Mouse (Mus musculus): ENCODE measurements around the gene Ets1. TPM values are rescaled to one million over a fixed set of nuclear protein-coding genes. Genes with fewer than 3 reads are reported as not detected.

The Ets1 gene
- total and polyA plus RNA-seq, 2 experiments from 2014 or later = 34.3 to 72.7 TPM

GRCm38 (mm10) chr9:32743157-32743556, 107.1 kb downstream of the Ets1 start:
- Histone ChIP-seq H3K36me3 (replicated peaks; ENCODE audit: control insufficient read depth, insufficient read depth, low read length) (peaks cover 37% of the 10 kb centered on the region), H3K9me3 (replicated peaks; ENCODE audit: control insufficient read depth, low read length) (no peaks in the 10 kb centered on the region), H3K27me3 (ENCODE audit: control insufficient read depth, insufficient read depth, low read length) (no peaks in the 10 kb centered on the region), H3K4me3 (ENCODE audit: low read depth, low read length) (no peak overlapping the region), H3K9ac (replicated peaks; ENCODE audit: low read depth, low read length) (no peak overlapping the region), H3K27ac (ENCODE audit: low read depth) (peak overlapping the region; percentile 30; the same call in 1 of the 2 replicates), H3K4me1 (ENCODE audit: control insufficient read depth, insufficient read depth) (0 out of 2 replicates have a peak, but pooled peaks cover 7% of the 10 kb centered on the region), H3K4me2 (ENCODE audit: low read depth, low read length) (no peak overlapping the region)
- 50% methylated on average over 8 of the region's 8 CpGs for WGBS
- no peak for TF ChIP-seq CTCF (IDR thresholded peaks at IDR 0.05; ENCODE audit: low read depth)
- no peak for TF ChIP-seq EP300 (IDR thresholded peaks at IDR 0.05; ENCODE audit: low read depth)
- peak; percentile 2 for DNase-seq (ENCODE audit: low spot score)
- no peak for ATAC-seq (ENCODE audit: insufficient read depth, low read depth)

DNA sequence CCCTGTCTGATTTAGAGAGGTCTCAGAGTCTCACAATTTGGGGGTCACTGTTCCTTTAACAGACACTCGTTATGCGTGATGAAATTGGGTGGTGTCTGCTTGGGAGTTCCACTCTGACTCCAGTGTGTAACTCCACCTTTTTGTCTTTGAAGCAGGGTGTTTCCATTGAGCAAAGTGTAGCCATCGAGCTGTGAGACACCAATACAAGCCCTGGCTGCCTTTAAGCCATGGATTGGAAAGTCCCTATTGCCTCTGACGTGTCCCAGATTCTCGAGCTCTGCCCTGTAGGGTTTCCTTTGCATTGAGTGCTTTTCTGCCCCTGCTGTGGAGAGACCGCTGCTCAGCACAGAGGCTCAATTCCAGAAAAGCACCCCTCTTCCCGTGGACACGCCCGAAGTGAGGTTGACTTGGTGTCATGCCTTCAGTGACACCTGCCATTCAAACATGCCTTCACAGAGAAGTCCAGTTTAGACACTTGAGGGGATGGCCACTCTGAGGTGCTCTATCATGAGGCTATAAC, 107.7 kb downstream of the Ets1 start:
- Histone ChIP-seq H3K4me1 (ENCODE audit: control insufficient read depth, insufficient read depth) (0 out of 2 replicates have a peak, but pooled peaks cover 7% of the 10 kb centered on the region), H3K4me2 (ENCODE audit: low read depth, low read length) (no peak overlapping the region), H3K9ac (replicated peaks; ENCODE audit: low read depth, low read length) (no peak overlapping the region), H3K27ac (ENCODE audit: low read depth) (peak overlapping the region; percentile 30; the same call in 1 of the 2 replicates), H3K4me3 (ENCODE audit: low read depth, low read length) (no peak overlapping the region), H3K27me3 (ENCODE audit: control insufficient read depth, insufficient read depth, low read length) (no peaks in the 10 kb centered on the region), H3K36me3 (replicated peaks; ENCODE audit: control insufficient read depth, insufficient read depth, low read length) (peaks cover 32% of the 10 kb centered on the region), H3K9me3 (replicated peaks; ENCODE audit: control insufficient read depth, low read length) (no peaks in the 10 kb centered on the region)
- ATAC-seq (ENCODE audit: insufficient read depth, low read depth) (no peak), DNase-seq (ENCODE audit: low spot score) (peak; percentile 3)
- no peak for TF ChIP-seq CTCF (IDR thresholded peaks at IDR 0.05; ENCODE audit: low read depth)
- no peak for TF ChIP-seq EP300 (IDR thresholded peaks at IDR 0.05; ENCODE audit: low read depth)
- WGBS = 69% methylated on average over 9 of the region's 9 CpGs

GRCm38 (mm10) chr9:32744288-32744687, 108.3 kb downstream of the Ets1 start:
- 61% methylated on average over 9 of the region's 9 CpGs for WGBS
- 0 out of 2 replicates have a peak overlapping the region, but pooled peaks have one; percentile 61 for H3K27ac ChIP-seq (ENCODE audit: low read depth)
- H3K4me2 ChIP-seq (ENCODE audit: low read depth, low read length) = no peak overlapping the region
- peak; percentile 5; the same call in 1 of the 2 replicates for ATAC-seq (ENCODE audit: insufficient read depth, low read depth)
- peaks cover 30% of the 10 kb centered on the region for H3K36me3 ChIP-seq (replicated peaks; ENCODE audit: control insufficient read depth, insufficient read depth, low read length)
- no peak for TF ChIP-seq CTCF (IDR thresholded peaks at IDR 0.05; ENCODE audit: low read depth)
- DNase-seq (ENCODE audit: low spot score) = peak; percentile 5
- no peaks in the 10 kb centered on the region for H3K27me3 ChIP-seq (ENCODE audit: control insufficient read depth, insufficient read depth, low read length)
- H3K4me3 ChIP-seq (ENCODE audit: low read depth, low read length) = no peak overlapping the region
- H3K9ac ChIP-seq (replicated peaks; ENCODE audit: low read depth, low read length) = no peak overlapping the region; the same call in 1 of the 2 replicates
- no peaks in the 10 kb centered on the region for H3K9me3 ChIP-seq (replicated peaks; ENCODE audit: control insufficient read depth, low read length)
- H3K4me1 ChIP-seq (ENCODE audit: control insufficient read depth, insufficient read depth) = peaks cover 8% of the 10 kb centered on the region; the same call in 1 of the 2 replicates

DNA sequence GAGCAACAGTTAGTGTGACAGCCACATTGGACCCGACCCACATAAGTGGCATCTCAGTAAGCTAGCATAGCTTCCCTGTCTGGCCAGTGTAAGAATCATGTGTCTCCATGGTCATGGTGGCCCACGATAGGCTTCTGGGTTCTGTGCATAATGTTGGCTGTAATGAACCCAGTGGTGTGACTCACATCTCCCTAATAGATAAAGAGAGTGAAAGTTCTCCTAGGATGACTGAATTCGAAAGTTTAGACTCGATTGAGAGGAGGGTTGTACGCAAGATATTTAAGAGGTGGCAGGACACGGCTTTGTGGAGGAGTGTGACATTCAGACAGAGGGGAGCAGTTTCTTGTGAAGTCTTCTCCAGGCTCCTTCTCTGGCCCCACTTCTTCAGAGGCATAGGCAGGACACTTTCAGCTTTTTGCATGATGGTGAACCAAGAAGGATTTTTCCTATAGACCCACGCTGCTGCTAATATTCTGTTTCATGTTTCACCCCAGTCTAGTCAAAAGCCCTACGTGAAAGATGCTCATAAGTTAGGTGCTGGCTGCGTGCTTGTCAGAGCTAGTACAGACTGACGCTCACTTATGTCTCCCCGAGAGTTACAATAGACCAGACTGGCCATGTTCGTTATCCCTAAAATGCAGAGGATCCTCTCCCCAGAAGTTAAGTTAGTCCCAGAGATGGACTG, 109.2 kb downstream of the Ets1 start:
- Histone ChIP-seq H3K4me3 (ENCODE audit: low read depth, low read length) (no peak overlapping the region), H3K4me1 (ENCODE audit: control insufficient read depth, insufficient read depth) (peaks cover 17% of the 10 kb centered on the region; the same call in 1 of the 2 replicates), H3K9me3 (replicated peaks; ENCODE audit: control insufficient read depth, low read length) (no peaks in the 10 kb centered on the region), H3K4me2 (ENCODE audit: low read depth, low read length) (no peak overlapping the region), H3K27ac (ENCODE audit: low read depth) (peak overlapping the region; percentile 61), H3K9ac (replicated peaks; ENCODE audit: low read depth, low read length) (no peak overlapping the region), H3K27me3 (ENCODE audit: control insufficient read depth, insufficient read depth, low read length) (no peaks in the 10 kb centered on the region), H3K36me3 (replicated peaks; ENCODE audit: control insufficient read depth, insufficient read depth, low read length) (peaks cover 36% of the 10 kb centered on the region)
- 72% methylated on average over 12 of the region's 12 CpGs for WGBS
- DNase-seq (ENCODE audit: low spot score) (peak; percentile 4), ATAC-seq (ENCODE audit: insufficient read depth, low read depth) (peak; percentile 40; the same call in 1 of the 2 replicates)
- TF ChIP-seq CTCF (IDR thresholded peaks at IDR 0.05; ENCODE audit: low read depth) (no peak), EP300 (IDR thresholded peaks at IDR 0.05; ENCODE audit: low read depth) (no peak)

DNA sequence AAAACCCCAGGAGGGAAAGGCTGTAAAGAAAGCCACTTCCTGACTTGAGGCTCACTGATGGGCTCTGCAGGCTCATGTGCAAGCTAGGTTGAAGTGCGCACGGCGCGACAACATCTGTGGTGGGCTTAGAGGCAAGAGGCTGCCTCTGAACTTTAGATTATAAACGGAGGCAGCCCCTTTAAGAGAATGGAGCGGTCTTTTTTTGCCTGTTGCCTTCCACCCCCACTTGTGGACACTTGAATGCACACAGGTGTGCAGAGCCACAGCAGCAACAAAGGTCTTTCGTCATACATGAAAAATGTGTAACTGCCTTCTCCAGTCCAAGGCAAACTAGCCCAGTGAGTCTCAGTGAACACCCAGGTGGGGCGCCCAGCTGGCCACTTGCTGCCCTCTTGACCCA, 110.0 kb downstream of the Ets1 start:
- ATAC-seq (ENCODE audit: insufficient read depth, low read depth) = no peak
- no peak overlapping the region for H3K9ac ChIP-seq (replicated peaks; ENCODE audit: low read depth, low read length)
- peak overlapping the region; percentile 61; the same call in 1 of the 2 replicates for H3K27ac ChIP-seq (ENCODE audit: low read depth)
- H3K4me3 ChIP-seq (ENCODE audit: low read depth, low read length) = no peak overlapping the region
- H3K4me2 ChIP-seq (ENCODE audit: low read depth, low read length) = no peak overlapping the region; the same call in 1 of the 2 replicates
- peak; percentile 5 for DNase-seq (ENCODE audit: low spot score)
- TF ChIP-seq CTCF (IDR thresholded peaks at IDR 0.05; ENCODE audit: low read depth) (no peak), EP300 (IDR thresholded peaks at IDR 0.05; ENCODE audit: low read depth) (no peak)
- H3K27me3 ChIP-seq (ENCODE audit: control insufficient read depth, insufficient read depth, low read length) = no peaks in the 10 kb centered on the region
- no peaks in the 10 kb centered on the region for H3K9me3 ChIP-seq (replicated peaks; ENCODE audit: control insufficient read depth, low read length)
- H3K36me3 ChIP-seq (replicated peaks; ENCODE audit: control insufficient read depth, insufficient read depth, low read length) = peaks cover 36% of the 10 kb centered on the region
- peaks cover 17% of the 10 kb centered on the region; the same call in 1 of the 2 replicates for H3K4me1 ChIP-seq (ENCODE audit: control insufficient read depth, insufficient read depth)
- 81% methylated on average over 8 of the region's 8 CpGs for WGBS
